Comparison of ENCODE assay signal across 23 mouse cellular contexts in genomic region chr7:98944986-98945385, GRCm38 (mm10).
"Had no signal": no experiment of that assay in that cellular context is flagged by ENCODE, and none has a peak within 500 bp of the region (broad histone marks: within the 10 kb centered on the region; RNA-seq: fewer than 3 reads in every experiment).

No protein-coding gene starts in this region.

- H3K9me3 ChIP-seq: kidney, embryonic 15.5 days; limb, embryonic 15.5 days; midbrain, embryonic 12.5 days; midbrain, embryonic 15.5 days; neural tube, embryonic 12.5 days; neural tube, embryonic 15.5 days had no signal

- H3K36me3 ChIP-seq: kidney, embryonic 15.5 days; limb, embryonic 15.5 days; midbrain, embryonic 12.5 days; midbrain, embryonic 15.5 days; neural tube, embryonic 12.5 days; neural tube, embryonic 15.5 days had no signal

- H3K27ac ChIP-seq: kidney, embryonic 15.5 days; limb, embryonic 15.5 days; liver, embryonic 14.5 days; macrophage; midbrain, embryonic 12.5 days; midbrain, embryonic 15.5 days; neural tube, embryonic 12.5 days; neural tube, embryonic 15.5 days had no signal

- H3K4me1 ChIP-seq: midbrain, embryonic 12.5 days; midbrain, embryonic 15.5 days had no signal

- DNase-seq: kidney, adult 11 months; kidney, adult 8-10 months; kidney, postnatal 10 days; kidney, postnatal 36 days; layer of hippocampus, postnatal 36 days; left cerebral cortex, postnatal 4 days; liver, postnatal 0 days; lung, embryonic 14.5 days; right cerebral cortex, adult 18-20 months; right cerebral cortex, postnatal 14 days; right cerebral cortex, postnatal 4 days; thymus, adult 18-20 months; thymus, postnatal 14 days had no signal

- H3K4me3 ChIP-seq: kidney, embryonic 15.5 days; limb, embryonic 15.5 days; midbrain, embryonic 12.5 days; midbrain, embryonic 15.5 days; neural tube, embryonic 12.5 days; neural tube, embryonic 15.5 days had no signal

- H3K27me3 ChIP-seq: kidney, embryonic 15.5 days; limb, embryonic 15.5 days; midbrain, embryonic 12.5 days; midbrain, embryonic 15.5 days; neural tube, embryonic 12.5 days; neural tube, embryonic 15.5 days had no signal

- H3K9ac ChIP-seq: kidney, embryonic 15.5 days; limb, embryonic 15.5 days; liver, embryonic 14.5 days; liver, postnatal 0 days; lung, embryonic 14.5 days; midbrain, embryonic 12.5 days; midbrain, embryonic 15.5 days; neural tube, embryonic 12.5 days; neural tube, embryonic 15.5 days had no signal

- ATAC-seq: liver, postnatal 0 days; lung, postnatal 0 days; midbrain, embryonic 15.5 days had no signal

- H3K4me2 ChIP-seq: kidney, embryonic 15.5 days; limb, embryonic 15.5 days; liver, embryonic 11.5 days; lung, embryonic 14.5 days; midbrain, embryonic 12.5 days; midbrain, embryonic 15.5 days; neural tube, embryonic 12.5 days; neural tube, embryonic 15.5 days had no signal
